Mouse (Mus musculus): ENCODE results near the gene Ngly1. TPM values are rescaled to one million over a fixed set of nuclear protein-coding genes. Genes with fewer than 3 reads are reported as not detected.
A peak's percentile ranks its signal among the peaks of the same experiment; 100 is the strongest.

Ngly1 gene
- polyA plus RNA-seq (2016; fragmentation: Nextera tagmentation; extraction: Ambion mirVana), result 23.8 and 25.0 TPM in 2 replicates

GRCm38 (mm10) chr14:16249171-16249874 is at the start of gene Ngly1, which contains the start of gene Oxsm:
TSS of gene Ngly1 (plus strand) at chr14:16249280.
TSS of gene Oxsm (minus strand) at chr14:16249808.
- H3K4me3 ChIP-seq, result peak within 1 kb of the TSS; percentile 72
- no peaks in the 10 kb centered on the region for H3K36me3 ChIP-seq
- ATAC-seq (ENCODE audit: insufficient number of reproducible peaks, low FRiP score), result peak; percentile 99
- H3K9ac ChIP-seq, result peak within 1 kb of the TSS; percentile 85
- no peaks in the 10 kb centered on the region for H3K27me3 ChIP-seq (replicated peaks)
- peaks cover 5% of the 10 kb centered on the region; the same call in 1 of the 2 replicates for H3K4me1 ChIP-seq (replicated peaks)
- under 1% methylated on average over 65 of the region's 65 CpGs for WGBS
- peak within 1 kb of the TSS; percentile 89 for H3K4me2 ChIP-seq
- H3K27ac ChIP-seq (ENCODE audit: poor library complexity, severe bottlenecking), result peak within 1 kb of the TSS; percentile 78
- H3K9me3 ChIP-seq (replicated peaks), result no peaks in the 10 kb centered on the region

GRCm38 (mm10) chr14:16200220-16200912 is 48.7 kb upstream of the Ngly1 start:
- no peak overlapping the region for H3K4me3 ChIP-seq
- no peak overlapping the region for H3K9ac ChIP-seq
- peaks cover 12% of the 10 kb centered on the region for H3K4me1 ChIP-seq (replicated peaks)
- WGBS, result 44% methylated on average over 6 of the region's 6 CpGs
- no peaks in the 10 kb centered on the region for H3K9me3 ChIP-seq (replicated peaks)
- no peaks in the 10 kb centered on the region for H3K27me3 ChIP-seq (replicated peaks)
- H3K4me2 ChIP-seq, result no peak overlapping the region; the same call in 1 of the 2 replicates
- H3K27ac ChIP-seq (ENCODE audit: poor library complexity, severe bottlenecking), result no peak overlapping the region
- no peaks in the 10 kb centered on the region for H3K36me3 ChIP-seq
- no peak for ATAC-seq (ENCODE audit: insufficient number of reproducible peaks, low FRiP score)

GRCm38 (mm10) chr14:16200969-16201638 is 48.0 kb upstream of the Ngly1 start:
- H3K36me3 ChIP-seq, result no peaks in the 10 kb centered on the region
- peak; percentile 22; the same call in 1 of the 2 replicates for ATAC-seq (ENCODE audit: insufficient number of reproducible peaks, low FRiP score)
- H3K9me3 ChIP-seq (replicated peaks), result no peaks in the 10 kb centered on the region
- no peaks in the 10 kb centered on the region for H3K27me3 ChIP-seq (replicated peaks)
- 44% methylated on average over 8 of the region's 8 CpGs for WGBS
- no peak overlapping the region; the same call in 1 of the 2 replicates for H3K9ac ChIP-seq
- H3K27ac ChIP-seq (ENCODE audit: poor library complexity, severe bottlenecking), result no peak overlapping the region
- peak overlapping the region; percentile 23; the same call in 1 of the 2 replicates for H3K4me2 ChIP-seq
- no peak overlapping the region for H3K4me3 ChIP-seq
- peaks cover 12% of the 10 kb centered on the region for H3K4me1 ChIP-seq (replicated peaks)

- H3K36me3 ChIP-seq, result no peaks in the 10 kb centered on the region
- H3K4me3 ChIP-seq, result no peak overlapping the region
- ATAC-seq (ENCODE audit: insufficient number of reproducible peaks, low FRiP score), result no peak
- no peak overlapping the region for H3K4me2 ChIP-seq
- H3K27me3 ChIP-seq (replicated peaks), result no peaks in the 10 kb centered on the region
- no peak overlapping the region for H3K9ac ChIP-seq
- no peaks in the 10 kb centered on the region for H3K9me3 ChIP-seq (replicated peaks)
- peaks cover 12% of the 10 kb centered on the region for H3K4me1 ChIP-seq (replicated peaks)
- 16% methylated on average over 3 of the region's 3 CpGs for WGBS
- no peak overlapping the region for H3K27ac ChIP-seq (ENCODE audit: poor library complexity, severe bottlenecking)
Measured at GRCm38 (mm10) chr14:16201673-16202072, 47.4 kb upstream of the Ngly1 start.

GRCm38 (mm10) chr14:16207722-16208121 is 41.4 kb upstream of the Ngly1 start:
- Histone ChIP-seq H3K36me3 (no peaks in the 10 kb centered on the region), H3K4me3 (no peak overlapping the region), H3K27ac (ENCODE audit: poor library complexity, severe bottlenecking) (no peak overlapping the region), H3K4me1 (replicated peaks) (no peaks in the 10 kb centered on the region; the same call in 1 of the 2 replicates), H3K27me3 (replicated peaks) (no peaks in the 10 kb centered on the region), H3K9me3 (replicated peaks) (no peaks in the 10 kb centered on the region), H3K9ac (no peak overlapping the region), H3K4me2 (no peak overlapping the region)
- ATAC-seq (ENCODE audit: insufficient number of reproducible peaks, low FRiP score), result no peak

GRCm38 (mm10) chr14:16219015-16219414 is 30.1 kb upstream of the Ngly1 start:
- ATAC-seq (ENCODE audit: insufficient number of reproducible peaks, low FRiP score), result no peak
- no peaks in the 10 kb centered on the region for H3K9me3 ChIP-seq (replicated peaks)
- H3K9ac ChIP-seq, result no peak overlapping the region
- H3K4me2 ChIP-seq, result no peak overlapping the region
- H3K27ac ChIP-seq (ENCODE audit: poor library complexity, severe bottlenecking), result no peak overlapping the region
- no peaks in the 10 kb centered on the region for H3K4me1 ChIP-seq (replicated peaks)
- no peak overlapping the region for H3K4me3 ChIP-seq
- H3K27me3 ChIP-seq (replicated peaks), result no peaks in the 10 kb centered on the region
- 53% methylated on average over 2 of the region's 2 CpGs for WGBS
- no peaks in the 10 kb centered on the region for H3K36me3 ChIP-seq

GRCm38 (mm10) chr14:16229395-16229794 is 19.7 kb upstream of the Ngly1 start:
- no peaks in the 10 kb centered on the region for H3K36me3 ChIP-seq
- ATAC-seq (ENCODE audit: insufficient number of reproducible peaks, low FRiP score), result no peak
- WGBS, result 77% methylated on average over 2 of the region's 2 CpGs
- H3K4me3 ChIP-seq, result no peak overlapping the region
- H3K27ac ChIP-seq (ENCODE audit: poor library complexity, severe bottlenecking), result no peak overlapping the region
- H3K4me2 ChIP-seq, result no peak overlapping the region
- H3K4me1 ChIP-seq (replicated peaks), result no peaks in the 10 kb centered on the region
- H3K27me3 ChIP-seq (replicated peaks), result no peaks in the 10 kb centered on the region; the same call in 1 of the 2 replicates
- H3K9ac ChIP-seq, result no peak overlapping the region
- no peaks in the 10 kb centered on the region for H3K9me3 ChIP-seq (replicated peaks)

GRCm38 (mm10) chr14:16230581-16230980 is 18.5 kb upstream of the Ngly1 start:
- Histone ChIP-seq H3K36me3 (no peaks in the 10 kb centered on the region), H3K4me3 (no peak overlapping the region), H3K27me3 (replicated peaks) (no peaks in the 10 kb centered on the region; the same call in 1 of the 2 replicates), H3K4me2 (no peak overlapping the region), H3K27ac (ENCODE audit: poor library complexity, severe bottlenecking) (no peak overlapping the region), H3K4me1 (replicated peaks) (no peaks in the 10 kb centered on the region), H3K9me3 (replicated peaks) (no peaks in the 10 kb centered on the region), H3K9ac (no peak overlapping the region)
- no peak for ATAC-seq (ENCODE audit: insufficient number of reproducible peaks, low FRiP score)

- 32% methylated on average over 1 of the region's 1 CpGs for WGBS
- H3K36me3 ChIP-seq, result no peaks in the 10 kb centered on the region
- H3K9me3 ChIP-seq (replicated peaks), result peaks cover 8% of the 10 kb centered on the region; the same call in 1 of the 2 replicates
- H3K4me1 ChIP-seq (replicated peaks), result no peaks in the 10 kb centered on the region
- no peak overlapping the region for H3K9ac ChIP-seq
- no peaks in the 10 kb centered on the region; the same call in 1 of the 2 replicates for H3K27me3 ChIP-seq (replicated peaks)
- ATAC-seq (ENCODE audit: insufficient number of reproducible peaks, low FRiP score), result no peak
- no peak overlapping the region for H3K27ac ChIP-seq (ENCODE audit: poor library complexity, severe bottlenecking)
- H3K4me3 ChIP-seq, result no peak overlapping the region
- no peak overlapping the region for H3K4me2 ChIP-seq
Measured at GRCm38 (mm10) chr14:16233515-16233914, 15.6 kb upstream of the Ngly1 start.

GRCm38 (mm10) chr14:16236466-16236865 is 12.6 kb upstream of the Ngly1 start:
- ATAC-seq (ENCODE audit: insufficient number of reproducible peaks, low FRiP score), result no peak
- Histone ChIP-seq H3K4me1 (replicated peaks) (no peaks in the 10 kb centered on the region), H3K27me3 (replicated peaks) (no peaks in the 10 kb centered on the region; the same call in 1 of the 2 replicates), H3K27ac (ENCODE audit: poor library complexity, severe bottlenecking) (no peak overlapping the region), H3K9ac (no peak overlapping the region), H3K4me2 (no peak overlapping the region), H3K9me3 (replicated peaks) (peaks cover 8% of the 10 kb centered on the region; the same call in 1 of the 2 replicates), H3K36me3 (peaks cover 10% of the 10 kb centered on the region), H3K4me3 (no peak overlapping the region)
- WGBS, result 73% methylated on average over 3 of the region's 3 CpGs
